Mouse (Mus musculus): Measurements from ENCODE around the gene Olfr1066. TPM values are rescaled to one million over a fixed set of nuclear protein-coding genes. Genes with fewer than 3 reads are reported as not detected.

The Olfr1066 gene
- polyA plus RNA-seq, 1 experiment from 2014 or later, result not detected

Other genes starting within 250 kb of the Olfr1066 start
- not detected in 2 replicates for gene Olfr1046, start 237.0 kb downstream of the Olfr1066 start, polyA plus RNA-seq (2014; fragmentation: Nextera tagmentation; extraction: Ambion mirVana)
- not detected in 2 replicates for gene Olfr1047, start 224.9 kb downstream of the Olfr1066 start, polyA plus RNA-seq (2014; fragmentation: Nextera tagmentation; extraction: Ambion mirVana)
- gene Olfr1048, start 216.0 kb downstream of the Olfr1066 start, polyA plus RNA-seq (2014; fragmentation: Nextera tagmentation; extraction: Ambion mirVana), result not detected in 2 replicates
- gene Olfr1049, start 197.9 kb downstream of the Olfr1066 start, polyA plus RNA-seq (2014; fragmentation: Nextera tagmentation; extraction: Ambion mirVana), result not detected in 2 replicates
- gene Olfr1051, start 177.2 kb downstream of the Olfr1066 start, polyA plus RNA-seq (2014; fragmentation: Nextera tagmentation; extraction: Ambion mirVana), result not detected in 2 replicates
- not detected in 2 replicates for gene Olfr1052, start 163.8 kb downstream of the Olfr1066 start, polyA plus RNA-seq (2014; fragmentation: Nextera tagmentation; extraction: Ambion mirVana)
- gene Olfr1053, start 141.0 kb downstream of the Olfr1066 start, polyA plus RNA-seq (2014; fragmentation: Nextera tagmentation; extraction: Ambion mirVana), result not detected in 2 replicates
- not detected in 2 replicates for gene Olfr1054, start 120.8 kb downstream of the Olfr1066 start, polyA plus RNA-seq (2014; fragmentation: Nextera tagmentation; extraction: Ambion mirVana)
- not detected in 2 replicates for gene Olfr1055, start 106.0 kb downstream of the Olfr1066 start, polyA plus RNA-seq (2014; fragmentation: Nextera tagmentation; extraction: Ambion mirVana)
- gene Olfr1056, start 93.8 kb downstream of the Olfr1066 start, polyA plus RNA-seq (2014; fragmentation: Nextera tagmentation; extraction: Ambion mirVana), result not detected in 2 replicates
- not detected in 2 replicates for gene Olfr1057, start 77.9 kb downstream of the Olfr1066 start, polyA plus RNA-seq (2014; fragmentation: Nextera tagmentation; extraction: Ambion mirVana)
- gene Olfr1058, start 67.7 kb downstream of the Olfr1066 start, polyA plus RNA-seq (2014; fragmentation: Nextera tagmentation; extraction: Ambion mirVana), result not detected in 2 replicates
- not detected in 2 replicates for gene Olfr1061, start 42.2 kb downstream of the Olfr1066 start, polyA plus RNA-seq (2014; fragmentation: Nextera tagmentation; extraction: Ambion mirVana)
- not detected in 2 replicates for gene Olfr1062, start 29.5 kb downstream of the Olfr1066 start, polyA plus RNA-seq (2014; fragmentation: Nextera tagmentation; extraction: Ambion mirVana)
- not detected in 2 replicates for gene Olfr1065, start 5.7 kb downstream of the Olfr1066 start, polyA plus RNA-seq (2014; fragmentation: Nextera tagmentation; extraction: Ambion mirVana)
- gene Olfr228, start 31.1 kb upstream of the Olfr1066 start, polyA plus RNA-seq (2014; fragmentation: Nextera tagmentation; extraction: Ambion mirVana), result not detected in 2 replicates
- gene Olfr1076, start 52.2 kb upstream of the Olfr1066 start, polyA plus RNA-seq (2014; fragmentation: Nextera tagmentation; extraction: Ambion mirVana), result not detected in 2 replicates
- gene Olfr1079, start 86.2 kb upstream of the Olfr1066 start, polyA plus RNA-seq (2014; fragmentation: Nextera tagmentation; extraction: Ambion mirVana), result not detected in 2 replicates
- not detected in 2 replicates for gene Olfr1080, start 102.0 kb upstream of the Olfr1066 start, polyA plus RNA-seq (2014; fragmentation: Nextera tagmentation; extraction: Ambion mirVana)
- gene Olfr1082, start 142.7 kb upstream of the Olfr1066 start, polyA plus RNA-seq (2014; fragmentation: Nextera tagmentation; extraction: Ambion mirVana), result not detected in 2 replicates
- not detected in 2 replicates for gene Olfr1084, start 183.5 kb upstream of the Olfr1066 start, polyA plus RNA-seq (2014; fragmentation: Nextera tagmentation; extraction: Ambion mirVana)
- not detected in 2 replicates for gene Olfr1085, start 205.8 kb upstream of the Olfr1066 start, polyA plus RNA-seq (2014; fragmentation: Nextera tagmentation; extraction: Ambion mirVana)
- not detected in 2 replicates for gene Olfr1086, start 223.8 kb upstream of the Olfr1066 start, polyA plus RNA-seq (2014; fragmentation: Nextera tagmentation; extraction: Ambion mirVana)
- not detected in 2 replicates for gene Olfr1087, start 242.1 kb upstream of the Olfr1066 start, polyA plus RNA-seq (2014; fragmentation: Nextera tagmentation; extraction: Ambion mirVana)